Mouse (Mus musculus) CH12.LX (cell line): Measurements from ENCODE around the gene Wdr75. TPM values are rescaled to one million over a fixed set of nuclear protein-coding genes. Genes with fewer than 3 reads are reported as not detected.

Experiments
- DNase-seq: peaks from one replicate; pipeline ENCODE4 v3.0.0-alpha.2; 2013; ENCODE audit errors: extremely low read depth
- H3K27ac ChIP-seq: 2 replicates; pipeline ENCODE4 v1.5.1; 2012; ENCODE audit warnings: low read depth, mild to moderate bottlenecking, control low read depth, moderate library complexity; ENCODE audit not compliant: insufficient read depth
- H3K27me3 ChIP-seq: replicated peaks from 2 replicates; pipeline ENCODE3; 2012; ENCODE audit warnings: inconsistent platforms
- H3K36me3 ChIP-seq, 2 experiments: replicated peaks in 1 of 2; 2 replicates each; pipeline versions ENCODE3 to v1.6.1; 2012; ENCODE audit warnings: inconsistent platforms in 1 of 2, low read length in 1 of 2, mild to moderate bottlenecking in 1 of 2, mixed read lengths in 1 of 2, moderate library complexity in 1 of 2; ENCODE audit not compliant: control insufficient read depth in 1 of 2, insufficient read depth in 1 of 2
- H3K4me1 ChIP-seq, 2 experiments: 2 replicates each; pipeline ENCODE4 v1.6.1; 2012; ENCODE audit warnings: inconsistent platforms in 1 of 2, moderate library complexity in 1 of 2; ENCODE audit not compliant: insufficient read depth in 2 of 2, control insufficient read depth in 1 of 2
- H3K4me2 ChIP-seq: 2 replicates; pipeline ENCODE4 v1.6.1; 2012; ENCODE audit warnings: low read depth, mild to moderate bottlenecking, control low read depth; ENCODE audit not compliant: poor library complexity, insufficient read depth, severe bottlenecking
- H3K4me3 ChIP-seq, 3 experiments: fragments of 150-350 bp in 1 of 3; sonication (generic) in 1 of 3; replicated peaks in 1 of 3; 2 replicates each; pipeline versions ENCODE3 to v1.5.1; 2011 to 2012; ENCODE audit warnings: low read depth in 2 of 3, low read length in 2 of 3, mild to moderate bottlenecking in 2 of 3, moderate library complexity in 2 of 3, control low read depth in 1 of 3, improper control_type of control experiment in 1 of 3, inconsistent platforms in 1 of 3, mixed read lengths in 1 of 3; ENCODE audit not compliant: poor library complexity in 1 of 3
- H3K79me2 ChIP-seq: replicated peaks from 2 replicates; pipeline ENCODE4 v1.6.1; 2012; ENCODE audit warnings: mild to moderate bottlenecking, moderate library complexity; ENCODE audit not compliant: control insufficient read depth, poor library complexity, insufficient read depth, severe bottlenecking; ENCODE audit errors: extremely low read depth
- H3K9ac ChIP-seq: 2 replicates; pipeline ENCODE4 v1.6.1; 2012; ENCODE audit warnings: low read depth, mild to moderate bottlenecking, control low read depth, moderate library complexity; ENCODE audit not compliant: insufficient read depth
- H3K9me3 ChIP-seq: replicated peaks from 2 replicates; pipeline ENCODE3; 2012; ENCODE audit warnings: low read length, inconsistent platforms, mixed read lengths
- CHD2 ChIP-seq: IDR thresholded peaks from 2 replicates; pipeline ENCODE4 v1.6.1; 2011; ENCODE audit warnings: low read length, improper control_type of control experiment
- EP300 ChIP-seq: IDR thresholded peaks from 2 replicates; pipeline ENCODE4 v1.6.1; 2011; ENCODE audit warnings: low read length, improper control_type of control experiment
- ETS1 ChIP-seq: conservative IDR thresholded peaks from 2 replicates; pipeline ENCODE4 v1.6.1; 2012; ENCODE audit warnings: low read depth, mild to moderate bottlenecking, inconsistent platforms, low read length, improper control_type of control experiment, moderate library complexity
- GABPA ChIP-seq: IDR thresholded peaks from 2 replicates; pipeline ENCODE4 v1.6.1; 2012; ENCODE audit warnings: low read depth, low read length, improper control_type of control experiment, inconsistent platforms; ENCODE audit not compliant: insufficient replicate concordance
- IRF4 ChIP-seq: IDR thresholded peaks from 2 replicates; pipeline ENCODE4 v1.6.1; 2014; ENCODE audit warnings: low read depth, mild to moderate bottlenecking, inconsistent platforms, low read length, improper control_type of control experiment
- MAX ChIP-seq: IDR thresholded peaks from 2 replicates; pipeline ENCODE4 v1.6.1; 2011; ENCODE audit warnings: low read length, improper control_type of control experiment
- MXI1 ChIP-seq: IDR thresholded peaks from 2 replicates; pipeline ENCODE4 v1.6.1; 2011; ENCODE audit warnings: mild to moderate bottlenecking, low read depth, low read length, improper control_type of control experiment
- NELFE ChIP-seq: IDR thresholded peaks from 2 replicates; pipeline ENCODE4 v1.6.1; 2011; ENCODE audit warnings: low read depth, low read length, improper control_type of control experiment
- POLR2AphosphoS2 ChIP-seq: IDR thresholded peaks from 2 replicates; pipeline ENCODE4 v1.6.1; 2011; ENCODE audit warnings: low read depth, low read length, improper control_type of control experiment
- RCOR1 ChIP-seq: conservative IDR thresholded peaks from 2 replicates; pipeline ENCODE4 v1.6.1; 2012; ENCODE audit warnings: low read depth, mild to moderate bottlenecking, inconsistent platforms, low read length, improper control_type of control experiment
- SMC3 ChIP-seq: IDR thresholded peaks from 2 replicates; pipeline ENCODE4 v1.6.1; 2011; ENCODE audit warnings: low read depth, low read length, improper control_type of control experiment
- TBP ChIP-seq: conservative IDR thresholded peaks from 2 replicates; pipeline ENCODE4 v1.6.1; 2011; ENCODE audit warnings: low read depth, low read length, improper control_type of control experiment
- TCF12 ChIP-seq: IDR thresholded peaks from 2 replicates; pipeline ENCODE4 v1.6.1; 2014; ENCODE audit warnings: low read depth, mild to moderate bottlenecking, inconsistent platforms, low read length, improper control_type of control experiment
- UBTF ChIP-seq: IDR thresholded peaks from 2 replicates; pipeline ENCODE4 v1.6.1; 2012; ENCODE audit warnings: low read depth, mild to moderate bottlenecking, inconsistent platforms, low read length, improper control_type of control experiment, moderate library complexity
- ZMIZ1 ChIP-seq: IDR thresholded peaks from 2 replicates; pipeline ENCODE4 v1.6.1; 2012; ENCODE audit warnings: low read depth, mild to moderate bottlenecking, inconsistent platforms, low read length, improper control_type of control experiment
- dilution Hi-C: fragments of 300-500 bp; cut with MboI; formaldehyde crosslinking; loops from 2 replicates; pipeline ENCODE4 v1.14.3; 2020; ENCODE audit warnings: low sequenced_read_pairs; ENCODE audit not compliant: extremely low pct_unique_long_range_greater_than_20kb, extremely low pct_ligation_motif_present
- in situ Hi-C: fragments of 300-500 bp; cut with MboI; formaldehyde crosslinking; loops from 3 replicates; pipeline ENCODE4 v1.14.3; 2019; ENCODE audit warnings: low sequenced_read_pairs, low pct_ligation_motif_present, low pct_unique_long_range_greater_than_20kb, mixed read lengths
- polyA plus RNA-seq: library from polyadenylated mRNA; unstranded; fragments of >175 nt; gene quantifications from 2 replicates; pipeline ENCODE4 v1.2.1, GENCODE M21; 2012; ENCODE audit warnings: low read depth; ENCODE audit not compliant: insufficient read length
- total RNA-seq, 2 experiments: library from RNA; depleted of rRNA; stranded (reverse); fragments of 300-350 nt in 1 of 2; fragments of >200 nt in 1 of 2; gene quantifications; 2 replicates each; pipeline ENCODE4 v1.2.3; 2012 to 2014

Gene Wdr75
- total and polyA plus RNA-seq, 3 experiments = 127 to 236 (median 204) TPM

DNA sequence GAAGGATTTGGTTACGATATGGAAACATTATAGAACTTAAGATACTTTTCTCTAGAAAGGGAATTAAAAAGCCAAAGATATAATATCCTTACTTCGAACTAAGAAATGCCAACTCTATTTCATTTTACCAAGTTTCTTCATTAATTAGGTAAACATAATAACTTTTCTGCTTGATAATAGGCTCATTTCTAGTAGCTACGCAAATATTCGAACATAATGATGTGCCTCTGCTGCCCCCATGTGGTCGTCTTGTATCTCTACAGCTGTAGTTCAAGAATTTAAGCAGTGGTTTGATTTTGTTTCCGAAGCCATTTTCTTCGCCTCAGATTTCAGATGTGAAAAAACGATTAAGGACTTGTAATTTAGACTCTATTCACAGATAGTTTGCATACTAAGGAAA, 28.8 kb upstream of the Wdr75 start (continued):
- TF ChIP-seq RCOR1 (no peak), ZMIZ1 (no peak), CHD2 (no peak), POLR2AphosphoS2 (no peak)

DNA sequence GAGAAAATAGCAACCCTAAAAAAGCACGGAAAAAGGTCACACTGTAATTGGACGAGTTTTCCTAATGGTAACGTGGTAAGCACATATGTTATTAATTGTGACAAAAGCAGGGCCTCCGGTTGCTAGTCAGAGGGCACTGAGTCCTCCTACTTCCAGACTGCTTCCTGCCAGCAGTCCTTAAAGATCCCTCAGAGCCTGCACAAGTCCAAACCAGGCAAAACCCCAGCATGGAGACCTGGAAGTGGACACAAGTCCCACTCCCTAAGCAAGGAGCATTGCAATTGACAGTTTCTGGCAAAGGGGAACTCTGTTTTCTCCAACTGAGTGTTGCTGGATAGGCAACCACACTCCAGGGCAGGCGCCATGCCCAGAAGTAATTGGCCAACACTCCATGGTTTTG, 27.4 kb upstream of the Wdr75 start:
- H3K36me3 ChIP-seq = no peaks in the 10 kb centered on the region

DNA sequence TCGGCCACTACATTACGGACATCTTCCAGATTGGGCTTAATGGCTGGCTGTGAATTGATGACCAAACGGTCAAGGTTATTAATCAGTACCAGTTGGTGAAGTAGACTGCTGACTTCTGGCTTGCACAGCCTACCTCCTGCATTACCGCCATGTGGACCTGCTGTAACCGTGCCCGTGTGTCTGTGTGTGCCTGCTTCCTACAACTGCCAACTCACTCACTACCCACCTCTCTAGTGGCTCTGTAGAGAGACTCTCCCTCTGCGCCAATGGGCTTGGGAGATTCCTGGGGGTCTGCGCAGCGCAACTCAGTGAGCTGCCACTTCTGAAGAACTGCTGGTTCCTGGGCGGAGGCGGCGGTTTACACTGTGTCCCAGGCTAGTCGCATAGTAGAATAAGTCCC, 25.6 kb upstream of the Wdr75 start:
- TF ChIP-seq TBP = no peak
- dilution Hi-C loops = no loop called here

More for the DNA sequence above, 27.4 kb upstream of the Wdr75 start:
- Histone ChIP-seq H3K9ac (no peak overlapping the region), H3K9me3 (no peaks in the 10 kb centered on the region), H3K4me3 (no peak overlapping the region), H3K27ac (no peak overlapping the region), H3K27me3 (no peaks in the 10 kb centered on the region), H3K4me1 (no peaks in the 10 kb centered on the region; a peak in 1 of 4 replicates), H3K79me2 (no peaks in the 10 kb centered on the region), H3K4me2 (no peak overlapping the region)
- no peak for DNase-seq
- in situ Hi-C loops (loop anchor here (25.0 kb wide), 1 partner anchor 1030 kb away; no protein-coding TSS in a partner anchor), dilution Hi-C loops (no loop called here)
- TF ChIP-seq NELFE = no peak
- TF ChIP-seq TCF12 = no peak
- no peak for TF ChIP-seq MXI1
- no peak for TF ChIP-seq ETS1
- TF ChIP-seq TBP = no peak
- no peak for TF ChIP-seq SMC3
- no peak for TF ChIP-seq UBTF
- no peak for TF ChIP-seq EP300
- TF ChIP-seq MAX = no peak
- no peak for TF ChIP-seq CHD2
- no peak for TF ChIP-seq GABPA
- no peak for TF ChIP-seq IRF4

More for the DNA sequence above, 25.6 kb upstream of the Wdr75 start:
- Histone ChIP-seq H3K4me3 (no peak overlapping the region), H3K27me3 (no peaks in the 10 kb centered on the region), H3K79me2 (no peaks in the 10 kb centered on the region), H3K9ac (no peak overlapping the region), H3K36me3 (no peaks in the 10 kb centered on the region), H3K27ac (no peak overlapping the region), H3K4me1 (no peaks in the 10 kb centered on the region; a peak in 1 of 4 replicates), H3K4me2 (no peak overlapping the region), H3K9me3 (no peaks in the 10 kb centered on the region)
- no peak for DNase-seq
- in situ Hi-C loops = loop anchor here (25.0 kb wide), 1 partner anchor 1032 kb away; no protein-coding TSS in a partner anchor
